Mouse (Mus musculus) bone marrow macrophage, adult 2 months (primary cell): ENCODE results near the gene Pde1c. TPM values are rescaled to one million over a fixed set of nuclear protein-coding genes. Genes with fewer than 3 reads are reported as not detected.

Experiments used
- H3K27ac ChIP-seq: 2 replicates; pipeline ENCODE4 v1.5.1; 2012; ENCODE audit warnings: low read depth, low read length; ENCODE audit not compliant: insufficient read depth
- H3K4me1 ChIP-seq: 2 replicates; pipeline ENCODE4 v1.6.1; 2012; ENCODE audit warnings: low read length; ENCODE audit not compliant: control insufficient read depth, insufficient read depth
- H3K4me3 ChIP-seq: 2 replicates; pipeline ENCODE4 v1.5.1; 2012; ENCODE audit warnings: mild to moderate bottlenecking, low read length, moderate library complexity; ENCODE audit not compliant: insufficient read depth
- CTCF ChIP-seq: IDR thresholded peaks from 2 replicates; pipeline ENCODE4 v1.5.1; 2012; ENCODE audit warnings: low read depth, mild to moderate bottlenecking, low read length, moderate library complexity
- POLR2A ChIP-seq: IDR thresholded peaks from 2 replicates; pipeline ENCODE4 v1.6.1; 2012; ENCODE audit warnings: mild to moderate bottlenecking, low read depth, low read length, borderline replicate concordance
- polyA plus RNA-seq: library from polyadenylated mRNA; stranded (reverse); fragments of >200 nt; gene quantifications from 2 replicates; pipeline ENCODE4 v1.2.4, GENCODE M21; 2012; ENCODE audit not compliant: missing spikeins, insufficient read depth, insufficient read length

Pde1c gene
- polyA plus RNA-seq, 1 experiment = not detected

GRCm38 (mm10) chr6:56044716-56045115 is 524.2 kb downstream of the Pde1c start:
- Histone ChIP-seq H3K4me1 (no peaks in the 10 kb centered on the region), H3K27ac (no peak overlapping the region), H3K4me3 (no peak overlapping the region)
- TF ChIP-seq POLR2A (no peak), CTCF (no peak)

- Histone ChIP-seq H3K4me3 (no peak overlapping the region), H3K4me1 (no peaks in the 10 kb centered on the region), H3K27ac (no peak overlapping the region)
- TF ChIP-seq CTCF (no peak), POLR2A (no peak)
Measured at GRCm38 (mm10) chr6:56044270-56044669, 524.6 kb downstream of the Pde1c start.

- no peaks in the 10 kb centered on the region for H3K4me1 ChIP-seq
- no peak overlapping the region for H3K4me3 ChIP-seq
- H3K27ac ChIP-seq = no peak overlapping the region
- TF ChIP-seq POLR2A = no peak
Measured at GRCm38 (mm10) chr6:56039476-56040055, 529.3 kb downstream of the Pde1c start.

GRCm38 (mm10) chr6:56035054-56035453 is 533.8 kb downstream of the Pde1c start:
- TF ChIP-seq POLR2A = no peak
- no peak for TF ChIP-seq CTCF
- no peak overlapping the region for H3K4me3 ChIP-seq
- no peaks in the 10 kb centered on the region for H3K4me1 ChIP-seq
- no peak overlapping the region for H3K27ac ChIP-seq

- TF ChIP-seq CTCF = no peak
- TF ChIP-seq POLR2A = no peak
- H3K4me3 ChIP-seq = no peak overlapping the region
- no peaks in the 10 kb centered on the region for H3K4me1 ChIP-seq
- H3K27ac ChIP-seq = no peak overlapping the region
Measured at GRCm38 (mm10) chr6:56032231-56032630, 536.7 kb downstream of the Pde1c start.

- H3K4me1 ChIP-seq = no peaks in the 10 kb centered on the region
- no peak overlapping the region for H3K4me3 ChIP-seq
- no peak overlapping the region for H3K27ac ChIP-seq
- TF ChIP-seq CTCF = no peak
- no peak for TF ChIP-seq POLR2A
Measured at GRCm38 (mm10) chr6:56029986-56030385, 538.9 kb downstream of the Pde1c start.

- Histone ChIP-seq H3K27ac (no peak overlapping the region), H3K4me1 (no peaks in the 10 kb centered on the region), H3K4me3 (no peak overlapping the region)
- TF ChIP-seq POLR2A (no peak), CTCF (no peak)
Measured at GRCm38 (mm10) chr6:56027966-56028365, 540.9 kb downstream of the Pde1c start.

GRCm38 (mm10) chr6:56027318-56027717 is 541.6 kb downstream of the Pde1c start:
- no peak for TF ChIP-seq POLR2A
- TF ChIP-seq CTCF = no peak
- Histone ChIP-seq H3K4me3 (no peak overlapping the region), H3K4me1 (no peaks in the 10 kb centered on the region), H3K27ac (no peak overlapping the region)

- TF ChIP-seq CTCF (no peak), POLR2A (no peak)
- Histone ChIP-seq H3K27ac (no peak overlapping the region), H3K4me1 (no peaks in the 10 kb centered on the region), H3K4me3 (no peak overlapping the region)
Measured at GRCm38 (mm10) chr6:56025533-56025932, 543.4 kb downstream of the Pde1c start.

Other genes with a start within 250 kb of the Pde1c start
- 57.0 and 63.0 TPM in 2 replicates for gene Lsm5, start 135.6 kb upstream of the Pde1c start, polyA plus RNA-seq
- 18.9 and 19.2 TPM in 2 replicates for gene Avl9, start 145.8 kb upstream of the Pde1c start, polyA plus RNA-seq
- 35.1 and 42.6 TPM in 2 replicates for gene Kbtbd2, start 228.7 kb upstream of the Pde1c start, polyA plus RNA-seq